Mouse (Mus musculus): Measurements from ENCODE around the gene Bmp4. TPM values are rescaled to one million over a fixed set of nuclear protein-coding genes. Genes with fewer than 3 reads are reported as not detected.

Gene Bmp4
- total RNA-seq (2017), result not detected in 3 replicates

DNA sequence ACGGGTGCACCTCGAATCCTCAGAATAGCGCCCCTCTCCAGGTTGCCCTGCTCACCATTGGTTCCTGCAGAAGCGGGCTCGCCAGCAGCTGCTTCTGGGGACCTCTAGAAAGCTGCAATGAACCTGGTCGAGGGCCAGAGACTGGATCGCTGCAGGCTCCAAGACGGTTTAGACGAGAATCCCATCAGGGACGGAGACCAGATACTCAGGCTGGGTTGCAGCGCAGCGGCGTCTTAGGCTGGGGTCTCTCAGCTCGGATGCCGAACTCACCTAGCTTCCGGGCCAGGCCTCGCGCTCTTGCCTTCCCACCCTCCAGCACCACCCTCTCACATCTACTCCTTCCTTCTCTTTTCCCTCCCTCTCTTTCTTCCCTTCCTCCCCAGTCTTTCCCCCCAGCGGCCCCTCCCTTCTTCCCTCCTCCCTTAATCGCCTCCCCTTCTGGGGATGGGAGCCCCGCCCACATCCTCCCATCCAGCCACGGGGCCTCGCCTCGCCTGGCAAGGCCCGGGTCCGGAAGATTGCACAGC, at the start of gene Bmp4:
Bmp4 (minus strand) TSS at position 421 of the 527 bp plus-strand sequence.
- no peak for ATAC-seq (replicated peaks; ENCODE audit: insufficient number of reproducible peaks, low FRiP score, low TSS enrichment, poor library complexity, severe bottlenecking)

- ATAC-seq (replicated peaks; ENCODE audit: insufficient number of reproducible peaks, low FRiP score, low TSS enrichment, poor library complexity, severe bottlenecking), result no peak
Observed at GRCm38 (mm10) chr14:46439461-46440048, 49.1 kb upstream of the Bmp4 start.

- ATAC-seq (replicated peaks; ENCODE audit: insufficient number of reproducible peaks, low FRiP score, low TSS enrichment, poor library complexity, severe bottlenecking), result no peak
Observed at GRCm38 (mm10) chr14:46436471-46437090, 46.1 kb upstream of the Bmp4 start.

DNA sequence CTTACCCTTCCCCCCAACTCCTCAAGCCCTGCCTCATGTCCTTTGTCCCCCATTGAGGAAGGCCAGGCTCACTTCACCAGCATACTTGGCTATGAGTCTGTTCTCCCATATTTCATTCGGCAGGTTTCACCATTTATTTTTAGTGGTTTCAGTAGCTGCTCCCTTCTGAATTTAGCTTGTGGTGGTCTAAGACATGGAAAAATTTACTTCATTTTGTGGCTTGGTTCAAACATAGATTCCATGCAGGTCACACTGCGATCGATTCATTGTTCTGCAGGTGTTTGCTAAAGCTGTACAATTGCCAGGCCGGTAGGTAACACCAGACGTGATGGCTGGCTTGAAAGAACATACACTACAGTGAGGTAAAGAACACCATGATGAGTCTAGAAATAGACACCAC, 39.8 kb upstream of the Bmp4 start:
- no peak for ATAC-seq (replicated peaks; ENCODE audit: insufficient number of reproducible peaks, low FRiP score, low TSS enrichment, poor library complexity, severe bottlenecking)

DNA sequence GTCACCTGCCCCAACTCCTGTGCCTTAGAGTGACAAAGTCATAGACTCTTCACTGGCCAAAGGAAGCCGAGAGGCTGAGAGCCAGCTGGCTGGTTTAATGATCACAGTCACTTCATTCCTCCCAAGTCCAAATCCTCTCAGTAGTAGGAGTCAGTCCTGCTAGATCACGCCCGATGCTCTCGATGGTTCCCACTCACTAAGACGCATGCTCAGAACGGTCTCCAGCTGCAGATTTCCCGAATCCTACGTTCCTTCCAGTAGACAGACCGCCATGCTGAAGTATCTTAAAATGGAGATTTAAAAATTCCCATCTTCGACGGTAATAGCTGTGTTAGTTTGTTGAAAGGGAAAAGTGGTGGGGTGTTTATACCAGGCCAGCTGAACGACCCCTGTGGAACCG, 36.8 kb upstream of the Bmp4 start:
- no peak for ATAC-seq (replicated peaks; ENCODE audit: insufficient number of reproducible peaks, low FRiP score, low TSS enrichment, poor library complexity, severe bottlenecking)

DNA sequence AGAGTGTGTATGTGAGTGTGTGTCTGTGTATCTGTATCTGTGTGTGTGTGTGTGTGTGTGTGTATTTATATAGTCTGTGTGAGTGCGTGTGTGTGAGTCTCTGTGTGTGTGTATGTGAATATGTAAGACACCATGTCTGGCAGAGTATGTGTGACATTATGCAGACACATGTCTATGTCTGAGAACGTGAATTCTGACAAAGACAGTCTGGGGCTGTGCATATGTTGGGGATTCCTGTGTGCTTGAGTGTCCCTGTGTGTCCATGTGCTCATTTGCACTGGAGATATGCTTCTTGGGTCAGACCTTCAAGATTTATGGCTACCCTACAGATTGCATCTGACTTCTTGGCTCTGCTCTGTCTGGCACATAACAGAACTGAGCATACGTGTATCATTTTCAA, 31.4 kb upstream of the Bmp4 start:
- ATAC-seq (replicated peaks; ENCODE audit: insufficient number of reproducible peaks, low FRiP score, low TSS enrichment, poor library complexity, severe bottlenecking), result no peak

- no peak for ATAC-seq (replicated peaks; ENCODE audit: insufficient number of reproducible peaks, low FRiP score, low TSS enrichment, poor library complexity, severe bottlenecking)
Observed at GRCm38 (mm10) chr14:46419269-46419668, 28.8 kb upstream of the Bmp4 start.

GRCm38 (mm10) chr14:46418371-46419097, 28.1 kb upstream of the Bmp4 start:
- ATAC-seq (replicated peaks; ENCODE audit: insufficient number of reproducible peaks, low FRiP score, low TSS enrichment, poor library complexity, severe bottlenecking), result no peak

GRCm38 (mm10) chr14:46412497-46413000, 22.1 kb upstream of the Bmp4 start:
- no peak for ATAC-seq (replicated peaks; ENCODE audit: insufficient number of reproducible peaks, low FRiP score, low TSS enrichment, poor library complexity, severe bottlenecking)

- no peak for ATAC-seq (replicated peaks; ENCODE audit: insufficient number of reproducible peaks, low FRiP score, low TSS enrichment, poor library complexity, severe bottlenecking)
Observed at GRCm38 (mm10) chr14:46410557-46411120, 20.2 kb upstream of the Bmp4 start.

DNA sequence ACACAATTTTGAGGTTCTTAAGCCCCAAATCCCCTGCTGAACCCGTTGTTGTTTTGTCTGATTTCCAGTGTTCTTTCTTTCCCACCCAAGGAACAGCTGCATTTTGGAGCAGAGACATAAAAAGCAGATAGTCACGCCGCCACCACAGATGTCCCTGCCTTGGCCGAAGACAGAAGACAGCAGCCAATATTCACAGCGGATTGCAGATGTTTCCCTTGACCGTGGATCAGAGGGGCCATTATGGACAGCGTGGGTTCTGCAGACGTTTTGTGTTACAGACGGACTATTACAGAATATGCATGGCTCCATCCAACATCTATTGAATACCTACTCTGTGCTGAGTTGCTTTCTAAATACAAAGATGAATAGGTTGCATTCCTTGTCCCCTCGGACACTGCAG, 18.5 kb upstream of the Bmp4 start:
- no peak for ATAC-seq (replicated peaks; ENCODE audit: insufficient number of reproducible peaks, low FRiP score, low TSS enrichment, poor library complexity, severe bottlenecking)

DNA sequence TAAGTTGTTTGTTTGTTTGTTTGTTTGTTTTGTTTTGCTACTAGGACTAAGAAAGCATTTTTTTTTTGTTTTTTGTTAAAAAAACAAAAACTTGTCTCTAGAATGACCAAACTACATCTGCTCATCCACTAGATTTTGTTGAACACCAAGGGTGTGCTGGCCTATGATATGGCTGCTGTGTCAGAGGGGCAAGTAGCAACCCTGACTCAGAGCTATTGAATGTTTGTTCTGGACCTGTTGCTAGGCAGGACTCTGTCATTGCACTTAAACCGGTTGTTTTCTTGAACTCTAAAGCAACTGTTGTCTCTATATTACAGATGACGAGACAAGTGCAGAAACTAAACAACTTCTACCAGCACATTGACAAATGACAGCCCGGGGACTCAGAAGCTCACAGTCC, 17.9 kb upstream of the Bmp4 start:
- no peak for ATAC-seq (replicated peaks; ENCODE audit: insufficient number of reproducible peaks, low FRiP score, low TSS enrichment, poor library complexity, severe bottlenecking)

DNA sequence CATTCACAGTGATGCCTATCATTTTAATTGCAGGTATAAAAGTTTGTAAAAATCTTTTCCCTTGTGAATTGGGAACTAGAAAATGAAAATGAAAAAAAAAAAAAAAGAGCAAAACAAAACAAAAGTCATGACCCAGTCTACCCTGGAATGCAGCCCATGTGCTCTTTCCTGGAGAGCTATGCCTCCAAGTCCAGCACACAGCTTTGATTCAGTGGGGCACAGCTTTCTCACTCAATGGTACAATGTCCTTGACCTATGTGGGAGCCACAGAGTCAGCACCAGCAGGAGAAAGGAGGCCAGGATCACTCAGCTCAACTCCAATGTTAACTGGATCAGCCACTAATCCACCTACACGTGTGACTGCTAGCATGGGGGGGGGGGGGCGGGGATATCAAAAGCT, 9.5 kb upstream of the Bmp4 start:
- ATAC-seq (replicated peaks; ENCODE audit: insufficient number of reproducible peaks, low FRiP score, low TSS enrichment, poor library complexity, severe bottlenecking), result no peak

- no peak for ATAC-seq (replicated peaks; ENCODE audit: insufficient number of reproducible peaks, low FRiP score, low TSS enrichment, poor library complexity, severe bottlenecking)
Observed at GRCm38 (mm10) chr14:46398091-46398695, 7.7 kb upstream of the Bmp4 start.

- ATAC-seq (replicated peaks; ENCODE audit: insufficient number of reproducible peaks, low FRiP score, low TSS enrichment, poor library complexity, severe bottlenecking), result no peak
Observed at GRCm38 (mm10) chr14:46391621-46392170, 1.2 kb upstream of the Bmp4 start.

DNA sequence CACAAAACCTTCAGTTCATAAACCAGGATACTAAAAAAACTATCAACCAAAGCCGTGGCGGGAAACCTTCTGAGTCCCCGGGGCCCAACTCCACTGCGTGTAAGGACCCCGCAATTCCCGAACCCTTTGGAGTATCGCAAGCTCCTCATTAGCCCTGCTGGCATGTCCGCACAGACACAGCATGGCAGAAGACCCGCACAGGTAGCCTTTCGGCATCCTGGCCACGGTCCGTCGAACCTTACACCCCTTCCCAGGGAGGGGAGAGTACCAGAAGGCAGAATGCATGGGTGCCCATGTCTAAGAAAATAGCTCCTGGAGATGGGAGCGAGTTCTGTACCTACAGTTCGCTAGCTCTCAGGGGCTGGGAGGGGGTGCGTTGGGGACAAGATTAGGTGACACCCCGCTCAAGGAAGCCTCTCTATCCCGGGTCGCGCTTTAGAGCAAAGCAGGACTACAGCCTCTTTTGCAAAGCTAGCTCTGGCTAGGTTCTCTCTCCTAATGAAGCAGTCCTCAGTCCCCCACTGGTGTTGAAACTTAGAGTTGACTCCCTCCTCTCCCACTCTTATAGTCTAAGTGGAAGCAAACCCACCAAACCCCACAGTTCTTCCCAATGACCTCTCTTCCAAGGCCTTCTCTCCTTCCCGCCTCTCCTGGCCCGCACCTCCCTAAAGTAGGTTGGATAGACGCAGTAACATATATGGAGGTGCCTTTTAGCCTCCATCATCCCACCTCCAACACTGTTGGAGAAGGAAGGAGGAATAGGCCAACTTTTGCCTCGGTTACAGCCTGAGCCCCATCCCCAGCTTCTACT, 826 bp downstream of the Bmp4 start:
- ATAC-seq (replicated peaks; ENCODE audit: insufficient number of reproducible peaks, low FRiP score, low TSS enrichment, poor library complexity, severe bottlenecking), result no peak

DNA sequence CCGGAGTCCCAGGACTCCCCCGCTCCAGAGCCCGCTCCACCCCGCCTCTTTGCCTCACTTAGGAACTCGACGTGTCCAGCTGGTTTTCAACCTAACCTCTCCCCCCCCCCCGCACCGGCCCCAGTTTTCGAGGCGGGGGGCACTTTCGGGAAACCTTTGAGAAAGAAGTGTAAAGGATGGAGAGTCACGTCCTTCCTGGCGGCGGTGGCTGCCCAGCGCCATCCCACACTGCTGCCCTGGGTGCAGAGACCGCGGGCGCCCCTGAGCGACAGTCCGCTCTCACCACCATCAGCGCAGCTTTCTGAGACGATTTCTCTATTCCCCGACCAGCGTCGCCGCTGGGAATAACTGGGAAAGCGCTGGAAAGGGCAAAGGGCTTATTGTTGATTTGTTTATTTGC, 1.8 kb downstream of the Bmp4 start:
- ATAC-seq (replicated peaks; ENCODE audit: insufficient number of reproducible peaks, low FRiP score, low TSS enrichment, poor library complexity, severe bottlenecking), result no peak

Data from monocyte, adult 5-6 weeks (primary cell).